Mouse (Mus musculus) neural tube, embryonic 11.5 days (tissue): ENCODE measurements around the gene Atp11a. TPM values are rescaled to one million over a fixed set of nuclear protein-coding genes. Genes with fewer than 3 reads are reported as not detected.

ENCODE experiments used
- ATAC-seq: fragments of 200-750 bp; cut with Nextera tagmentation; 2 replicates; pipeline ENCODE4 v1.8.0; 2017; ENCODE audit warnings: moderate number of reproducible peaks, mild to moderate bottlenecking, moderate TSS enrichment, moderate library complexity; ENCODE audit not compliant: insufficient read depth, low FRiP score, low TSS enrichment
- DNase-seq: peaks from one replicate; pipeline ENCODE4 v3.0.0-alpha.2; 2015; ENCODE audit warnings: low spot score
- H3K27ac ChIP-seq: fragments of 300-500 bp; sonication (generic); 2 replicates; pipeline ENCODE4 v1.5.1; 2014; ENCODE audit warnings: low read depth, mild to moderate bottlenecking, low read length
- H3K27me3 ChIP-seq: fragments of 300-500 bp; sonication (generic); 2 replicates; pipeline ENCODE4 v1.6.1; 2014; ENCODE audit warnings: mild to moderate bottlenecking, low read length, mixed read lengths; ENCODE audit not compliant: control insufficient read depth, insufficient read depth
- H3K36me3 ChIP-seq: fragments of 300-500 bp; sonication (generic); 2 replicates; pipeline ENCODE4 v1.6.1; 2014; ENCODE audit warnings: mild to moderate bottlenecking, low read length, moderate library complexity, mixed read lengths; ENCODE audit not compliant: control insufficient read depth, insufficient read depth
- H3K4me1 ChIP-seq: fragments of 300-500 bp; sonication (generic); 2 replicates; pipeline ENCODE4 v1.6.1; 2014; ENCODE audit warnings: low read length, mixed read lengths; ENCODE audit not compliant: control insufficient read depth, insufficient read depth
- H3K4me2 ChIP-seq: fragments of 300-500 bp; sonication (generic); 2 replicates; pipeline ENCODE4 v1.6.1; 2014; ENCODE audit warnings: low read depth, mild to moderate bottlenecking, moderate library complexity
- H3K4me3 ChIP-seq: fragments of 300-500 bp; sonication (generic); 2 replicates; pipeline ENCODE4 v1.5.1; 2014; ENCODE audit warnings: low read depth, low read length
- H3K9ac ChIP-seq: fragments of 300-500 bp; sonication (generic); 2 replicates; pipeline ENCODE4 v1.6.1; 2014; ENCODE audit warnings: mild to moderate bottlenecking, low read length
- H3K9me3 ChIP-seq: fragments of 300-500 bp; sonication (generic); 2 replicates; pipeline ENCODE4 v1.6.1; 2016; ENCODE audit warnings: low read length; ENCODE audit not compliant: control insufficient read depth
- WGBS: fragments of 180-500 bp; shearing (Covaris S2); extraction: QIAGEN DNeasy Blood & Tissue Kit; methylation state at CpG from one replicate; pipeline ENCODE4 v1.1.7; 2014; 5-methylcytosine and 5-hydroxymethylcytosine counted together
- polyA plus RNA-seq: library from polyadenylated mRNA; unstranded; fragments of >200 nt; fragmentation: Nextera tagmentation; extraction: Ambion mirVana; gene quantifications from 2 replicates; pipeline ENCODE4 v1.2.1, GENCODE M21; 2014

The Atp11a gene
- polyA plus RNA-seq, 1 experiment from 2014 or later, result 13.0 TPM

- WGBS, result 76% methylated on average over 2 of the region's 2 CpGs
- Histone ChIP-seq H3K9me3 (no peaks in the 10 kb centered on the region), H3K9ac (no peak overlapping the region), H3K27me3 (no peaks in the 10 kb centered on the region), H3K4me3 (no peak overlapping the region), H3K4me1 (no peaks in the 10 kb centered on the region; the same call in 1 of the 2 replicates), H3K27ac (no peak overlapping the region), H3K4me2 (no peak overlapping the region), H3K36me3 (no peaks in the 10 kb centered on the region)
- ATAC-seq (no peak), DNase-seq (no peak)
Observed at GRCm38 (mm10) chr8:12809516-12809915, 52.7 kb downstream of the Atp11a start.

GRCm38 (mm10) chr8:12811231-12811630 lies 54.4 kb downstream of the Atp11a start:
- Histone ChIP-seq H3K4me1 (no peaks in the 10 kb centered on the region), H3K9me3 (no peaks in the 10 kb centered on the region), H3K9ac (no peak overlapping the region), H3K36me3 (no peaks in the 10 kb centered on the region), H3K27ac (no peak overlapping the region), H3K4me3 (no peak overlapping the region), H3K4me2 (no peak overlapping the region), H3K27me3 (no peaks in the 10 kb centered on the region)
- ATAC-seq, result no peak
- WGBS, result 53% methylated on average over 6 of the region's 6 CpGs
- DNase-seq, result no peak

GRCm38 (mm10) chr8:12816412-12816811 lies 59.6 kb downstream of the Atp11a start:
- 88% methylated on average over 6 of the region's 6 CpGs for WGBS
- Histone ChIP-seq H3K27me3 (no peaks in the 10 kb centered on the region), H3K36me3 (no peaks in the 10 kb centered on the region), H3K9ac (no peak overlapping the region), H3K4me2 (no peak overlapping the region), H3K4me1 (no peaks in the 10 kb centered on the region), H3K9me3 (no peaks in the 10 kb centered on the region), H3K4me3 (no peak overlapping the region), H3K27ac (no peak overlapping the region)
- no peak for ATAC-seq
- DNase-seq, result no peak

GRCm38 (mm10) chr8:12822892-12823291 lies 66.1 kb downstream of the Atp11a start:
- no peak for DNase-seq
- H3K27me3 ChIP-seq, result no peaks in the 10 kb centered on the region
- H3K4me1 ChIP-seq, result no peaks in the 10 kb centered on the region; the same call in 1 of the 2 replicates
- no peaks in the 10 kb centered on the region for H3K9me3 ChIP-seq
- H3K36me3 ChIP-seq, result 0 out of 2 replicates have a peak, but pooled peaks cover 2% of the 10 kb centered on the region
- H3K9ac ChIP-seq, result no peak overlapping the region
- no peak overlapping the region for H3K27ac ChIP-seq
- no peak for ATAC-seq
- H3K4me2 ChIP-seq, result no peak overlapping the region
- H3K4me3 ChIP-seq, result no peak overlapping the region
- WGBS, result 81% methylated on average over 7 of the region's 7 CpGs

- Histone ChIP-seq H3K9ac (no peak overlapping the region), H3K4me1 (no peaks in the 10 kb centered on the region; the same call in 1 of the 2 replicates), H3K27me3 (no peaks in the 10 kb centered on the region), H3K27ac (no peak overlapping the region), H3K36me3 (0 out of 2 replicates have a peak, but pooled peaks cover 2% of the 10 kb centered on the region), H3K4me2 (no peak overlapping the region), H3K4me3 (no peak overlapping the region), H3K9me3 (no peaks in the 10 kb centered on the region)
- 49% methylated on average over 10 of the region's 10 CpGs for WGBS
- ATAC-seq (no peak), DNase-seq (no peak)
Observed at GRCm38 (mm10) chr8:12824562-12824961, 67.7 kb downstream of the Atp11a start.

GRCm38 (mm10) chr8:12825236-12825635 lies 68.4 kb downstream of the Atp11a start:
- ATAC-seq (no peak), DNase-seq (no peak)
- Histone ChIP-seq H3K4me2 (no peak overlapping the region), H3K27me3 (no peaks in the 10 kb centered on the region), H3K4me3 (no peak overlapping the region), H3K27ac (no peak overlapping the region), H3K36me3 (0 out of 2 replicates have a peak, but pooled peaks cover 2% of the 10 kb centered on the region), H3K4me1 (no peaks in the 10 kb centered on the region; the same call in 1 of the 2 replicates), H3K9me3 (no peaks in the 10 kb centered on the region), H3K9ac (no peak overlapping the region)
- 68% methylated on average over 6 of the region's 6 CpGs for WGBS

GRCm38 (mm10) chr8:12825686-12826237 lies 68.9 kb downstream of the Atp11a start:
- Histone ChIP-seq H3K4me1 (no peaks in the 10 kb centered on the region; the same call in 1 of the 2 replicates), H3K4me2 (no peak overlapping the region), H3K27me3 (no peaks in the 10 kb centered on the region), H3K9me3 (no peaks in the 10 kb centered on the region), H3K27ac (no peak overlapping the region), H3K9ac (no peak overlapping the region), H3K4me3 (no peak overlapping the region), H3K36me3 (0 out of 2 replicates have a peak, but pooled peaks cover 2% of the 10 kb centered on the region)
- 72% methylated on average over 8 of the region's 8 CpGs for WGBS
- DNase-seq (no peak), ATAC-seq (no peak)

GRCm38 (mm10) chr8:12827124-12827523 lies 70.3 kb downstream of the Atp11a start:
- DNase-seq, result no peak
- H3K36me3 ChIP-seq, result 0 out of 2 replicates have a peak, but pooled peaks cover 2% of the 10 kb centered on the region

GRCm38 (mm10) chr8:12828298-12828697 lies 71.5 kb downstream of the Atp11a start:
- Histone ChIP-seq H3K27me3 (no peaks in the 10 kb centered on the region), H3K4me2 (no peak overlapping the region), H3K4me1 (peaks cover 6% of the 10 kb centered on the region), H3K36me3 (0 out of 2 replicates have a peak, but pooled peaks cover 1% of the 10 kb centered on the region), H3K9me3 (no peaks in the 10 kb centered on the region), H3K27ac (no peak overlapping the region), H3K9ac (no peak overlapping the region), H3K4me3 (no peak overlapping the region)
- WGBS, result 90% methylated on average over 6 of the region's 6 CpGs
- ATAC-seq, result no peak
- DNase-seq, result no peak

More at GRCm38 (mm10) chr8:12827124-12827523, 70.3 kb downstream of the Atp11a start:
- no peak overlapping the region for H3K4me2 ChIP-seq
- WGBS, result 91% methylated on average over 9 of the region's 9 CpGs
- H3K27me3 ChIP-seq, result no peaks in the 10 kb centered on the region
- no peak overlapping the region for H3K4me3 ChIP-seq
- no peak overlapping the region for H3K9ac ChIP-seq
- no peak overlapping the region for H3K27ac ChIP-seq
- no peak for ATAC-seq
- H3K9me3 ChIP-seq, result no peaks in the 10 kb centered on the region
- peaks cover 3% of the 10 kb centered on the region for H3K4me1 ChIP-seq
